Mouse (Mus musculus) embryonic facial prominence, embryonic 12.5 days (tissue): ENCODE results near the gene Rapgef1. TPM values are rescaled to one million over a fixed set of nuclear protein-coding genes. Genes with fewer than 3 reads are reported as not detected.

Experiments
- ATAC-seq: fragments of 200-750 bp; cut with Nextera tagmentation; 2 replicates; pipeline ENCODE4 v1.8.0; 2017; ENCODE audit not compliant: insufficient number of reproducible peaks, insufficient read depth, low FRiP score, low TSS enrichment
- H3K27ac ChIP-seq: fragments of 300-500 bp; sonication (generic); 2 replicates; pipeline ENCODE4 v1.5.1; 2016; ENCODE audit warnings: mild to moderate bottlenecking
- H3K27me3 ChIP-seq: fragments of 300-500 bp; sonication (generic); 2 replicates; pipeline ENCODE4 v1.6.1; 2016; ENCODE audit warnings: mild to moderate bottlenecking, moderate library complexity
- H3K36me3 ChIP-seq: fragments of 300-500 bp; sonication (generic); 2 replicates; pipeline ENCODE4 v1.6.1; 2016; ENCODE audit warnings: mild to moderate bottlenecking
- H3K4me1 ChIP-seq: fragments of 300-500 bp; sonication (generic); 2 replicates; pipeline ENCODE4 v1.6.1; 2016
- H3K4me2 ChIP-seq: fragments of 300-500 bp; sonication (generic); replicated peaks from 2 replicates; pipeline ENCODE4 v1.6.1; 2016; ENCODE audit warnings: mild to moderate bottlenecking, moderate library complexity
- H3K4me3 ChIP-seq: fragments of 300-500 bp; sonication (generic); 2 replicates; pipeline ENCODE4 v1.5.1; 2016; ENCODE audit warnings: mild to moderate bottlenecking
- H3K9ac ChIP-seq: fragments of 300-500 bp; sonication (generic); 2 replicates; pipeline ENCODE4 v1.6.1; 2016; ENCODE audit warnings: mild to moderate bottlenecking, moderate library complexity
- H3K9me3 ChIP-seq: fragments of 300-500 bp; sonication (generic); 2 replicates; pipeline ENCODE4 v1.6.1; 2016; ENCODE audit warnings: mild to moderate bottlenecking, moderate library complexity
- WGBS: fragments of 180-500 bp; shearing (Covaris S2); methylation state at CpG from one replicate; pipeline ENCODE4 v1.1.7; 2016; 5-methylcytosine and 5-hydroxymethylcytosine counted together
- polyA plus RNA-seq: library from polyadenylated mRNA; unstranded; fragments of >200 nt; fragmentation: Nextera tagmentation; extraction: Ambion mirVana; gene quantifications from 2 replicates; pipeline ENCODE4 v1.2.1, GENCODE M21; 2016

Rapgef1 gene
- polyA plus RNA-seq, 1 experiment from 2014 or later: 20.3 TPM

- no peak overlapping the region for H3K4me2 ChIP-seq
- no peaks in the 10 kb centered on the region for H3K27me3 ChIP-seq
- H3K4me3 ChIP-seq: no peak overlapping the region
- H3K9me3 ChIP-seq: no peaks in the 10 kb centered on the region
- H3K9ac ChIP-seq: no peak overlapping the region
- ATAC-seq: no peak
- H3K36me3 ChIP-seq: no peaks in the 10 kb centered on the region
- H3K4me1 ChIP-seq: peaks cover 40% of the 10 kb centered on the region
- no peak overlapping the region for H3K27ac ChIP-seq
- WGBS: 84% methylated on average over 7 of the region's 7 CpGs
These were observed 48.6 kb downstream of the Rapgef1 start for GRCm38 (mm10) chr2:29668011-29668691.

DNA sequence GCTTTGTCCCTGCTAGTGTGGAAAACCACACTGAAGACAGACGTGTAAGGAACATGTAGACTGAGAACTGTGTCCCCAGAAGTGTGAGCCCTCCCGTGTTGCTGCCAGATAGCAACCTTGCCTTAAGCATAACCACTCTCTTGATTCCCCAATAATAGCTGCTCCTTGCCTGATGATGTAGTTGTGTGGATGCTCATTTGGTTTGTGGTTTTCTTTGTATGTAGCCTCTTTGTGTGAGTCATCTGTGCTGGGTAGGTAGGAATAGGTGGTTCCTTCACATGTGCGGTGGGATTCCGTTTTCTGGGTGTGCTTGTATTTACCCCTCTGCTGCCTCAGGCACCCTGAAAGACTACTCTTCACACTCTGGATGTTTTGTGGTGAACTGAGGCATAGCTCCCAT, 49.4 kb downstream of the Rapgef1 start:
- no peak for ATAC-seq
- WGBS: 86% methylated on average over 4 of the region's 4 CpGs
- no peaks in the 10 kb centered on the region for H3K27me3 ChIP-seq
- no peaks in the 10 kb centered on the region for H3K36me3 ChIP-seq
- no peak overlapping the region for H3K27ac ChIP-seq
- no peaks in the 10 kb centered on the region for H3K9me3 ChIP-seq
- peaks cover 36% of the 10 kb centered on the region for H3K4me1 ChIP-seq
- H3K4me3 ChIP-seq: no peak overlapping the region
- H3K4me2 ChIP-seq: no peak overlapping the region
- no peak overlapping the region for H3K9ac ChIP-seq

- H3K27ac ChIP-seq: no peak overlapping the region
- no peak overlapping the region for H3K4me2 ChIP-seq
- H3K9me3 ChIP-seq: no peaks in the 10 kb centered on the region
- H3K9ac ChIP-seq: no peak overlapping the region
- no peak for ATAC-seq
- no peaks in the 10 kb centered on the region for H3K27me3 ChIP-seq
- no peak overlapping the region for H3K4me3 ChIP-seq
- H3K36me3 ChIP-seq: no peaks in the 10 kb centered on the region
- peaks cover 36% of the 10 kb centered on the region for H3K4me1 ChIP-seq
These were observed 50.2 kb downstream of the Rapgef1 start for GRCm38 (mm10) chr2:29669711-29670110.

DNA sequence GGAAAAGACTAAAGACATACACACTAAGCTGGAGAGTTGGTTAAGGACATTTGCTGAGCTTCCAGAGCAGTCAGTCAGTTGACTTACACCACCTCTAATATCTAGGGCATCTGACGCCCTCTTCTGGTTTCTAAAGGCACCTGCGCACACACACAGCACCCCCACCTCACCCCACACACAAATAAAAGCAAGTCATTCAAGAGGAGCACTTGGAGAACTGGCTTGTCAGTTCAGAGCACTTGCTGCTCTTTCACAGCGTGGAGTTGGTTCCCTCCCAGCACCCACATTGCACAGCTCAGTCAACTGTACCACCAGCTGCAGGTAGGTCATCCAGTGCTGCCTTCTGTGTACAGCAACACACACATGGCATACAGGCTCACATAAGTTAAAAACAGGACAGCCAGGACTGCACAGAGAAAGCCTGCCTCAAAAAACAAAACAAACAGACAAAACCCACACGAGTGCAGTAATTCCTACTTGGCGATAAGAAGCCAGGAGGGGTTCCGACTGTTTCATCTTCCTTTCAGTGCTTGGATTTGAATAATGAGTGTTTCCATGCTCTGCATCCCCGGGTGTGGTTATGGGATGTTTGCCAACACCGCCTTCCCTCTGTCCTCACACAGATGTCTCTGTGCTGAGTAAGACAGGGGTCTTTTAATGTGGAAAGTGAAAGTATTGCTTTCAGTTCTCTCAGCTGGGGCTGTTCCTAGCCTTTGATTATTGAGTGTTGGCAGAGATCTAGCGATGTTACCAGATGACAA, 50.9 kb downstream of the Rapgef1 start:
- no peak for ATAC-seq
- Histone ChIP-seq H3K4me2 (no peak overlapping the region), H3K9ac (no peak overlapping the region), H3K4me3 (no peak overlapping the region), H3K4me1 (peaks cover 36% of the 10 kb centered on the region), H3K9me3 (no peaks in the 10 kb centered on the region), H3K36me3 (no peaks in the 10 kb centered on the region), H3K27me3 (no peaks in the 10 kb centered on the region), H3K27ac (no peak overlapping the region)
- 68% methylated on average over 9 of the region's 9 CpGs for WGBS

- H3K27me3 ChIP-seq: no peaks in the 10 kb centered on the region
- no peaks in the 10 kb centered on the region for H3K36me3 ChIP-seq
- H3K4me2 ChIP-seq: no peak overlapping the region
- no peak overlapping the region for H3K27ac ChIP-seq
- H3K4me1 ChIP-seq: peaks cover 29% of the 10 kb centered on the region
- H3K9me3 ChIP-seq: no peaks in the 10 kb centered on the region
- H3K9ac ChIP-seq: no peak overlapping the region
- 88% methylated on average over 4 of the region's 4 CpGs for WGBS
- H3K4me3 ChIP-seq: no peak overlapping the region
- no peak for ATAC-seq
These were observed 51.9 kb downstream of the Rapgef1 start for GRCm38 (mm10) chr2:29671374-29671773.

DNA sequence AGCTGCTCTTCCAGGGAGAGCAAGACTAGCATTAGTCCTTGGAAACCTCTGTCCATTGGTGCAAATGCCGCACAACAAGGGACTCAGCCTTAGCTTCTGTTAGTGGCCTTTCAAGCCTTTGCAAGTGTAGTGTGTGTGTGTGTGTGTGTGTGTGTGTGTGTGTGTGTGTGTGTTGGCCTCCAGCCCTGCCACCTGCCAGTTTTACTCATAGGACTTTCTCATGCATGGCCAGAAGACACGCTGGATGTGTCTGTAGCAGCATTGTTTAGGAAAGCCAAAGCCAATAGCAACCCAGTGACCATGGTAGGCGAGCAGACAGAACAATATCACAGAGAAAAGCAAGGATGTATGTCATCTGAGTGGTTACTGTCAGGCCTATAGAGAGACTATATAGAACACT, 52.3 kb downstream of the Rapgef1 start:
- Histone ChIP-seq H3K27me3 (no peaks in the 10 kb centered on the region), H3K36me3 (no peaks in the 10 kb centered on the region), H3K9ac (no peak overlapping the region), H3K27ac (no peak overlapping the region), H3K4me1 (peaks cover 24% of the 10 kb centered on the region), H3K9me3 (no peaks in the 10 kb centered on the region), H3K4me3 (no peak overlapping the region), H3K4me2 (no peak overlapping the region)
- ATAC-seq: no peak
- 90% methylated on average over 3 of the region's 3 CpGs for WGBS

- Histone ChIP-seq H3K4me1 (peaks cover 17% of the 10 kb centered on the region), H3K4me2 (no peak overlapping the region), H3K9ac (no peak overlapping the region), H3K27me3 (no peaks in the 10 kb centered on the region), H3K36me3 (no peaks in the 10 kb centered on the region), H3K9me3 (no peaks in the 10 kb centered on the region), H3K4me3 (no peak overlapping the region), H3K27ac (no peak overlapping the region)
- no peak for ATAC-seq
- 86% methylated on average over 7 of the region's 7 CpGs for WGBS
These were observed 53.4 kb downstream of the Rapgef1 start for GRCm38 (mm10) chr2:29672746-29673536.

DNA sequence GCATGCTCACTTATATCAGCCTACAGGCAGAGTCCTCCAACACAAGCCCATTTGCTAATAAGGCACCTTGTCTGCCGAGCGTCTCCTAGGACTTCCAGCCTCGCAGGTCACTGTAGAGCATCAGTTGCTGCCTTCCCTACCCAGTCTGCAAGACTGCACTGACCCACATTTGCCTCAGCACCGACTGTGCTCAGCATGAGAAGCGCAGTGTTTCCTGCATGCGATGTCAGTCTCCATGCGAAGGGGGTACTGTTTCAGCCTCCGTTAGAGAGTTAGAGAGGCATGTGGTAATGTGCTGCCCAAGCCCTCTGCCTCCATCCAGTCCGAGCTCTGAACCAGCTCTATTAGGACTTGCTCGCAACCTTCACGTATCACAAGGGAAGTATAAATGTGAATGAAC, 54.6 kb downstream of the Rapgef1 start:
- Histone ChIP-seq H3K27me3 (no peaks in the 10 kb centered on the region), H3K27ac (no peak overlapping the region), H3K4me1 (peaks cover 13% of the 10 kb centered on the region; the same call in 1 of the 2 replicates), H3K9ac (no peak overlapping the region), H3K9me3 (no peaks in the 10 kb centered on the region), H3K4me2 (no peak overlapping the region), H3K4me3 (no peak overlapping the region), H3K36me3 (no peaks in the 10 kb centered on the region)
- no peak for ATAC-seq
- WGBS: 69% methylated on average over 11 of the region's 11 CpGs

- no peak overlapping the region for H3K27ac ChIP-seq
- H3K27me3 ChIP-seq: no peaks in the 10 kb centered on the region
- H3K4me2 ChIP-seq: no peak overlapping the region
- peaks cover 12% of the 10 kb centered on the region; the same call in 1 of the 2 replicates for H3K4me1 ChIP-seq
- H3K4me3 ChIP-seq: no peak overlapping the region
- no peaks in the 10 kb centered on the region for H3K9me3 ChIP-seq
- H3K36me3 ChIP-seq: 0 out of 2 replicates have a peak, but pooled peaks cover 4% of the 10 kb centered on the region
- H3K9ac ChIP-seq: no peak overlapping the region
- 36% methylated on average over 2 of the region's 2 CpGs for whole genome bisulfite sequencing
- ATAC-seq: no peak
These were observed 55.0 kb downstream of the Rapgef1 start for GRCm38 (mm10) chr2:29674545-29674944.

- Histone ChIP-seq H3K36me3 (peaks cover 8% of the 10 kb centered on the region; the same call in 1 of the 2 replicates), H3K9me3 (no peaks in the 10 kb centered on the region), H3K4me1 (no peaks in the 10 kb centered on the region), H3K27me3 (no peaks in the 10 kb centered on the region), H3K9ac (no peak overlapping the region), H3K27ac (no peak overlapping the region), H3K4me3 (no peak overlapping the region), H3K4me2 (no peak overlapping the region)
- ATAC-seq: no peak
- WGBS: 87% methylated on average over 4 of the region's 4 CpGs
These were observed 56.3 kb downstream of the Rapgef1 start for GRCm38 (mm10) chr2:29675846-29676245.

DNA sequence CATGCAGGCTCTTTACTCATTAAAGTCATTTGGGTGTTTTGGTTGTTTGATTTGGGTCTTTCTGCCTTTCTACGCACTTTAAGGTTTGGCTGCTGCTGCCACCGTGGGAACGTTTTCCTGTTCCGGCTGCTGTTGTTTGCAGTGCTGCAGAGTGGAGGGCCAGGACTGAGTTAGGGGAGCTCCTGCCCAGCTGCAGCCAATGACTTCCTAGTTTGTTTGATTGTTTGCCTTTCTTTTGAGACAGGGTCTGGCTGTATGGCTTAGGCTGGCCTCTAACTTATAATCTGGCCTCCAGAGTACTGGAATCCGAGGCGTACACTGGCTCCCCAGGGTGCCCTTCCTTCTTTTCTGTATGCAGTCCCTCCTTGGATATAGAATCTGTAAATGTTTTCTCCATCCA, 57.0 kb downstream of the Rapgef1 start:
- Histone ChIP-seq H3K27me3 (no peaks in the 10 kb centered on the region), H3K36me3 (peaks cover 8% of the 10 kb centered on the region; the same call in 1 of the 2 replicates), H3K4me3 (no peak overlapping the region), H3K4me2 (no peak overlapping the region), H3K27ac (no peak overlapping the region), H3K9ac (no peak overlapping the region), H3K9me3 (no peaks in the 10 kb centered on the region), H3K4me1 (no peaks in the 10 kb centered on the region)
- no peak for ATAC-seq
- WGBS: 69% methylated on average over 6 of the region's 6 CpGs
